Mouse (Mus musculus) midbrain, postnatal 0 days (tissue): Measurements from ENCODE around the gene Tspo. TPM values are rescaled to one million over a fixed set of nuclear protein-coding genes. Genes with fewer than 3 reads are reported as not detected.

Source experiments
- ATAC-seq: fragments of 200-750 bp; cut with Nextera tagmentation; 2 replicates; pipeline ENCODE4 v1.8.0; 2017; ENCODE audit warnings: moderate number of reproducible peaks, mild to moderate bottlenecking, moderate TSS enrichment, moderate library complexity; ENCODE audit not compliant: low FRiP score
- DNase-seq: peaks from one replicate; pipeline ENCODE4 v3.0.0-alpha.2; 2015; ENCODE audit warnings: low spot score
- H3K27ac ChIP-seq: fragments of 300-500 bp; sonication (generic); 2 replicates; pipeline ENCODE4 v1.5.1; 2014; ENCODE audit warnings: low read depth, mild to moderate bottlenecking, low read length, mixed read lengths
- H3K27me3 ChIP-seq: fragments of 300-500 bp; sonication (generic); 2 replicates; pipeline ENCODE4 v1.6.1; 2014; ENCODE audit warnings: low read length, control low read depth, mixed read lengths; ENCODE audit not compliant: insufficient read depth
- H3K36me3 ChIP-seq: fragments of 300-500 bp; sonication (generic); 2 replicates; pipeline ENCODE4 v1.6.1; 2014; ENCODE audit warnings: low read length, control low read depth, mixed read lengths; ENCODE audit not compliant: insufficient read depth
- H3K4me1 ChIP-seq: fragments of 300-500 bp; sonication (generic); 2 replicates; pipeline ENCODE4 v1.6.1; 2014; ENCODE audit warnings: mild to moderate bottlenecking, control low read depth, antibody characterized with exemption, low read length, mixed read lengths; ENCODE audit not compliant: insufficient read depth
- H3K4me2 ChIP-seq: fragments of 300-500 bp; sonication (generic); 2 replicates; pipeline ENCODE4 v1.6.1; 2014; ENCODE audit warnings: low read depth, mild to moderate bottlenecking, low read length, mixed read lengths; ENCODE audit not compliant: poor library complexity, severe bottlenecking
- H3K4me3 ChIP-seq: fragments of 300-500 bp; sonication (generic); 2 replicates; pipeline ENCODE4 v1.5.1; 2014; ENCODE audit warnings: low read depth, mild to moderate bottlenecking, low read length, moderate library complexity
- H3K9ac ChIP-seq: fragments of 300-500 bp; sonication (generic); replicated peaks from 2 replicates; pipeline ENCODE4 v1.6.1; 2014; ENCODE audit warnings: mild to moderate bottlenecking, low read length, moderate library complexity, mixed read lengths; ENCODE audit not compliant: poor library complexity, severe bottlenecking
- H3K9me3 ChIP-seq: fragments of 300-500 bp; sonication (generic); 2 replicates; pipeline ENCODE4 v1.6.1; 2016; ENCODE audit warnings: low read length, control low read depth
- CTCF ChIP-seq: IDR thresholded peaks from 2 replicates; pipeline ENCODE4 v1.5.1; 2016; ENCODE audit warnings: antibody characterized with exemption, mild to moderate bottlenecking
- WGBS: fragments of 180-500 bp; shearing (Covaris S2); extraction: QIAGEN DNeasy Blood & Tissue Kit; methylation state at CpG from one replicate; pipeline ENCODE4 v1.1.7; 2014; 5-methylcytosine and 5-hydroxymethylcytosine counted together
- polyA plus RNA-seq: library from polyadenylated mRNA; unstranded; fragments of >200 nt; fragmentation: Nextera tagmentation; extraction: Ambion mirVana; gene quantifications from 2 replicates; pipeline ENCODE4 v1.2.1, GENCODE M21; 2015
- total RNA-seq: library from RNA; depleted of rRNA; stranded (reverse); fragments of >200 nt; gene quantifications from 2 replicates; pipeline ENCODE4 v1.2.3, GENCODE M21; 2014

Tspo gene
- total and polyA plus RNA-seq, 2 experiments from 2014 or later, result 8.0 to 8.4 TPM

DNA sequence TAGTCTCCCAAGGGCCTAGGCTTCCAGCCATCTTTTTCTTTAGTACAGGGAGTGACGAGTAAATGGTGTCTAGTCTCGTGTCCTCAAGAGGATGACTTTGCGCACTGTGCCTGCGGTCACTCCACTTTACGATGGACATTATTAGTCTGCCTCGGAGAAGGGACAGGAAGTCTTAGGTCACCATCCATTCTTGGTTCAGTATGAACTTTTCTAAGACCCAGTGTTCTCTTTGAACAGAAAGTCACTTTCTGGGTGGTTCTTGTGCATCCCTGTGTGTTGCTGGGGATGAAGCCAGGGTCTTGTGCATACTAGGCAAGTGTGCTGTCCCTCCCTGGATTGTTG lies 27.5 kb upstream of the Tspo start:
- WGBS, result 90% methylated on average over 6 of the region's 6 CpGs
- Histone ChIP-seq H3K9ac (no peak overlapping the region), H3K27me3 (no peaks in the 10 kb centered on the region), H3K4me3 (no peak overlapping the region), H3K4me1 (no peaks in the 10 kb centered on the region), H3K9me3 (no peaks in the 10 kb centered on the region), H3K36me3 (no peaks in the 10 kb centered on the region), H3K27ac (no peak overlapping the region), H3K4me2 (no peak overlapping the region)
- TF ChIP-seq CTCF, result no peak
- ATAC-seq, result no peak
- no peak for DNase-seq

DNA sequence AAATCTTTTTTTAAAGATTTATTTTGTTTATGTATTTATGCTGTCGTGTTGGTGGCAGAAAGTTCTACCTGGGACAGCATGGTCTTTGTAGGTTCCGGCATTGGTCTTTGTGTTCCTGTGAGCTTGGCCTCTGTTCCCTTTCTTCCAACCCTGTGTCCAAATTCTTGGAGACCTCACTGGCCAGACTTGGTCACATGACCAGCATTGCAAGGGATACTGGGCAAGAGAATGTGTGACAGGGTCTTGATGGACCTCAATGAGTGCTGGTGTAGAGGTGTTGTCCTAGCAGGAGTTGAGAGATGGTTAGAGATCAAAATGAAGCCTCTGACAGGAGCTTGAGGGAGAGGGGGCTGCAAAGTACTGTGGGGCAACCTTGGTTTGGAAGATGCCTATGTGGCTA lies 24.5 kb upstream of the Tspo start:
- TF ChIP-seq CTCF, result no peak
- no peak for DNase-seq
- 97% methylated on average over 2 of the region's 2 CpGs for WGBS

DNA sequence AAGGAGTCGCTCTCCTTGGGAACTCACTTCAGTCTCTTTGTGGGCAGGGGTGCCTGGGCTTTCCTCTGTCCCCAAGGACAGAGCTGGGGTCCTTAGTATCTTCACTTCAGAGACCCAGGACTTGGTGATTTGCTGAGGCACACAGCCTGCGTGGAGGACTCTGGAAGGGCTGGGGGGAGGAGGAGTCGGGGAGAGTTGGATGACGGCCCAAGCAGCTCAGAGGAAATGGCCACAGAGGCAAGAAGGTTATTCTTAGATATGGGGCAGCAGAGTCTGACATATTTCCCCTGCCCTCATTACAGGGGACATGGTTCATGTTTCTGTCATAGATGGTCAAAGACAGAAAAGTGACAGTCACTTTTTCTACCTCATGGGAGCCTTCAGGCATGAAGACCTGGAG lies 23.5 kb upstream of the Tspo start:
- no peaks in the 10 kb centered on the region for H3K4me1 ChIP-seq
- ATAC-seq (no peak), DNase-seq (no peak)
- TF ChIP-seq CTCF, result no peak
- H3K27ac ChIP-seq, result no peak overlapping the region
- WGBS, result 73% methylated on average over 4 of the region's 4 CpGs
- no peak overlapping the region for H3K9ac ChIP-seq
- H3K4me2 ChIP-seq, result no peak overlapping the region
- H3K9me3 ChIP-seq, result no peaks in the 10 kb centered on the region
- H3K4me3 ChIP-seq, result no peak overlapping the region
- no peaks in the 10 kb centered on the region for H3K27me3 ChIP-seq
- H3K36me3 ChIP-seq, result 0 out of 2 replicates have a peak, but pooled peaks cover under 1% of the 10 kb centered on the region

More for the DNA sequence above, 24.5 kb upstream of the Tspo start:
- no peak overlapping the region for H3K9ac ChIP-seq
- H3K4me3 ChIP-seq, result no peak overlapping the region
- H3K4me2 ChIP-seq, result no peak overlapping the region
- no peak for ATAC-seq
- H3K27me3 ChIP-seq, result no peaks in the 10 kb centered on the region
- no peaks in the 10 kb centered on the region for H3K4me1 ChIP-seq
- no peak overlapping the region for H3K27ac ChIP-seq
- no peaks in the 10 kb centered on the region for H3K36me3 ChIP-seq
- no peaks in the 10 kb centered on the region for H3K9me3 ChIP-seq

DNA sequence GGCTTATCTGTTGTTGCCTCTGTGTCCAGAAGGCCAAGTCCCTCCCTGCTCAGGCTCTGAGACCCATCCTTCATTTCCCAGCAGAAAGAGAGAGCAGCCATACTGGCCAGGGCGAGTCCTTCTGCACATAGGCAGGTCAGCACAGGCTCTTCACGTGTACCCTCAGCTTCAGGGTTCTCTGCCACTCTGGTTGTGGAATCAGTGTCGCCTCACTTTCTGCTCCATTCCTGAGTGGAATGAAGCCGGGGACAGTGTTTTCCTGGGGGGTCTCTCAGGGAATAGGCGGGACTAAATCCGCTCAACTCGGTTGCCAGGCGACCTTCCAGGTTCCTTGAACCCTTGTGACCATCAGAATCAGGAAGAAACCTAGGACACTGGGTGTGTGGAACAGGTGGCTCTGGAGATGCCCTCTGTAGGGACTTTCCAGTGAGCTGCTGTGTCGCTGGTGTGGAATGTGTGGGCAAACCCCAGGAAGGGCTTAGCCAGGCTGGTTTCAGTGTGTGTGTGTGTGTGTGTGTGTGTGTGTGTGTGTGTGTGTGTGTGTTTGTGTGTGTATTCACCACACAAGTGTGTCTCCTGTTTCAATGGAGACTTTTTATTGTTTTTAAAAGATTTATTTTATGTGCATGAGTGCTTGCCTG lies 21.6 kb upstream of the Tspo start:
- Histone ChIP-seq H3K4me1 (no peaks in the 10 kb centered on the region), H3K9me3 (no peaks in the 10 kb centered on the region), H3K36me3 (peaks cover 12% of the 10 kb centered on the region; the same call in 1 of the 2 replicates), H3K4me3 (no peak overlapping the region), H3K27ac (no peak overlapping the region), H3K9ac (no peak overlapping the region), H3K27me3 (no peaks in the 10 kb centered on the region), H3K4me2 (no peak overlapping the region)
- TF ChIP-seq CTCF, result no peak
- ATAC-seq (no peak), DNase-seq (no peak)
- WGBS, result 76% methylated on average over 9 of the region's 9 CpGs

DNA sequence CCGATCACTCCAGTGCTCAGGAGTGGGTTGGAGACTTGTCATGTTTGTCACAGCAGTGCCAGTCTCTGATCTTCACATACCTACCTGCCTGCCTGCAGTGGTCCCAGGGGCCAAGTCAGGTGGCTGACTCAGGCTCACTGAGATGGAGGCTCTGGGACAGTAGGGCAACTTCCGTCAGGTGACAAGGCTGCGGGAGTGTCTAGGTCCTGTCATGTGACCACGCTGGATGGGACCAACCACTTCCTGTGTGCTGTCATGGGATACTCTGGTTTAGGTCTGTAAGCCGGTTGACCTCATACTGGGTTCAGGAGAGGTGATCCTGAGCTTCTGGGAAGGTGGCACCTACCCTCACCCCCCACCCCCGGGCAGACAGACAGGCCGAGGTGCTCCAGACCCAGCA lies 17.4 kb upstream of the Tspo start:
- Histone ChIP-seq H3K4me3 (no peak overlapping the region), H3K27me3 (no peaks in the 10 kb centered on the region), H3K4me1 (no peaks in the 10 kb centered on the region), H3K9me3 (no peaks in the 10 kb centered on the region), H3K9ac (no peak overlapping the region), H3K27ac (no peak overlapping the region), H3K36me3 (peaks cover 54% of the 10 kb centered on the region), H3K4me2 (no peak overlapping the region)
- no peak for DNase-seq
- 98% methylated on average over 7 of the region's 7 CpGs for WGBS
- no peak for ATAC-seq
- no peak for TF ChIP-seq CTCF

DNA sequence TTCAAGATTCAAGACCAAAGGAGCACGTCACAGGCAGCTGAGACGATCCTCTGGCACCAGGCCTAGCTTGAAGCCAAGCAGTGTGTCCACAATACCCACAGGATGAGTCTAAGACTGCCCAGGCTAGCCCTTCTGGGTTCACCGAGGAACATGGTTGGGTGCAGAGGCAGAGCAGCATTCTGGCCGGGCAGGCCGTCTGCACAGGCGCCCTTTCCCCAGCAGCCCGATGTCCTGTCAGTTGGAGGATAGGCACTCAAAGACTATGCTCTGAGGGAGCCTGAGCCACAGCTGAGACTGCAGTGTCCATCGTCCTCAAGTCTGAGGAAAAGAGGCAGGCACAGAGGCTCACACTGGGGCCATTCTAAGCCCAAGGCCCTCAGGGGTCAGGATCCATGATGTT lies 16.2 kb upstream of the Tspo start:
- peaks cover 54% of the 10 kb centered on the region for H3K36me3 ChIP-seq
- WGBS, result 92% methylated on average over 8 of the region's 8 CpGs
- H3K27me3 ChIP-seq, result no peaks in the 10 kb centered on the region
- ATAC-seq (no peak), DNase-seq (no peak)
- H3K27ac ChIP-seq, result no peak overlapping the region
- no peak for TF ChIP-seq CTCF
- H3K4me2 ChIP-seq, result no peak overlapping the region
- H3K9ac ChIP-seq, result no peak overlapping the region
- H3K4me1 ChIP-seq, result no peaks in the 10 kb centered on the region
- no peaks in the 10 kb centered on the region for H3K9me3 ChIP-seq
- no peak overlapping the region for H3K4me3 ChIP-seq
